Mouse (Mus musculus) G1E (cell line): ENCODE measurements around the gene Olfr1413.

Experiments
- CTCF ChIP-seq: IDR thresholded peaks from 2 replicates; pipeline ENCODE4 v1.5.1; 2012; ENCODE audit warnings: low read depth, low read length, inconsistent platforms, mixed read lengths
- POLR2AphosphoS5 ChIP-seq: IDR thresholded peaks from 2 replicates; pipeline ENCODE4 v1.6.1; 2012; ENCODE audit warnings: low read depth, low read length, inconsistent platforms; ENCODE audit not compliant: insufficient replicate concordance
- TAL1 ChIP-seq: conservative IDR thresholded peaks from 2 replicates; pipeline ENCODE4 v1.6.1; 2012; ENCODE audit warnings: low read depth, low read length, inconsistent platforms, mixed read lengths

DNA sequence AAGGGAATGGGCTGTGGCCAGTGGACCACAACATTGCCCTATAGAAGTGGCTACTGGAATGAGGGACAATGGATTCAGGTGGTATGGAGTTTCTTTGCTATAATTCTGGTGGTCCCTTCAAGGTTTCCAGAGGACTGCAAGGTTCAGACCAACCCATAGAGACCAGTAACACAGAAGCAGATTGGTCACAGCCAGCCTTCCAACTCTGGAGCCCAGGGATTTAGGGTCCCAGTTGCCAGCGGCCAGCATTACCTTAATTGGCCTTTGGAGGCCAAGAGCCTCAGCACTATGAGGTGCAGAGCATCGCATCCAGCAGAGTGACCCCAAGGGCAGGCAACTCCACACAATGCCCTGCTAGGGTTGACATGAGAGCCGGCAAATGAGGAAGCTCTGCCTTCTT, at the start of gene Olfr1413:
- TF ChIP-seq CTCF (no peak), TAL1 (no peak), POLR2AphosphoS5 (no peak)
